Mouse (Mus musculus) testis, adult 2 months (tissue): Measurements from ENCODE around the gene Cetn2. TPM values are rescaled to one million over a fixed set of nuclear protein-coding genes. Genes with fewer than 3 reads are reported as not detected.

Experiments
- H3K27ac ChIP-seq: fragments of 200-500 bp; 2 replicates; pipeline ENCODE4 v1.5.1; 2012; ENCODE audit warnings: low read depth, low read length; ENCODE audit not compliant: control insufficient read depth, insufficient read depth
- H3K27me3 ChIP-seq: fragments of 200-500 bp; 2 replicates; pipeline ENCODE4 v1.6.1; 2012; ENCODE audit warnings: mild to moderate bottlenecking, low read length, moderate library complexity; ENCODE audit not compliant: control insufficient read depth, insufficient read depth
- H3K36me3 ChIP-seq: fragments of 200-500 bp; 2 replicates; pipeline ENCODE4 v1.6.1; 2012; ENCODE audit warnings: mild to moderate bottlenecking, low read length; ENCODE audit not compliant: control insufficient read depth, insufficient read depth
- H3K4me1 ChIP-seq: fragments of 200-500 bp; 2 replicates; pipeline ENCODE4 v1.6.1; 2012; ENCODE audit warnings: low read length; ENCODE audit not compliant: control insufficient read depth, insufficient read depth
- H3K4me3 ChIP-seq: fragments of 200-500 bp; 2 replicates; pipeline ENCODE4 v1.5.1; 2012; ENCODE audit warnings: low read depth, mild to moderate bottlenecking, low read length, moderate library complexity, mixed read lengths; ENCODE audit not compliant: control insufficient read depth
- CTCF ChIP-seq: fragments of 200-500 bp; IDR thresholded peaks from 2 replicates; pipeline ENCODE4 v1.5.1; 2012; ENCODE audit warnings: low read depth, mild to moderate bottlenecking, inconsistent platforms, low read length, moderate library complexity; ENCODE audit not compliant: control insufficient read depth, insufficient read depth, insufficient replicate concordance
- POLR2A ChIP-seq: fragments of 200-500 bp; IDR thresholded peaks from 2 replicates; pipeline ENCODE4 v1.6.1; 2012; ENCODE audit warnings: low read depth, mild to moderate bottlenecking, inconsistent platforms, low read length, moderate library complexity; ENCODE audit not compliant: control insufficient read depth
- polyA plus RNA-seq: library from polyadenylated mRNA; depleted of rRNA; stranded (reverse); fragments of >200 nt; gene quantifications from 2 replicates; pipeline ENCODE4 v1.2.3, GENCODE M21; 2012; rRNA removed

Gene Cetn2
- 1.9 and 2.8 TPM in 2 replicates for polyA plus RNA-seq

- peak within 1 kb of the TSS; percentile 92 for H3K27ac ChIP-seq
- no peak for TF ChIP-seq CTCF
- peak; percentile 33 for TF ChIP-seq POLR2A
- H3K36me3 ChIP-seq, result no peaks in the 10 kb centered on the region
- H3K27me3 ChIP-seq, result no peaks in the 10 kb centered on the region
- peak within 1 kb of the TSS; percentile 81 for H3K4me3 ChIP-seq
- H3K4me1 ChIP-seq, result no peaks in the 10 kb centered on the region
These were observed at the start of gene Cetn2, which contains the start of gene Nsdhl for GRCm38 (mm10) chrX:72917884-72918681. Gene Cetn2 (minus strand): TSS chrX:72918411. Gene Nsdhl (plus strand): TSS chrX:72918557.

- no peaks in the 10 kb centered on the region for H3K36me3 ChIP-seq
- H3K27me3 ChIP-seq, result no peaks in the 10 kb centered on the region
- H3K27ac ChIP-seq, result no peak overlapping the region
- no peak overlapping the region for H3K4me3 ChIP-seq
- no peaks in the 10 kb centered on the region for H3K4me1 ChIP-seq
- TF ChIP-seq CTCF, result no peak
- TF ChIP-seq POLR2A, result no peak
These were observed 44.5 kb upstream of the Cetn2 start for GRCm38 (mm10) chrX:72962743-72963142.

GRCm38 (mm10) chrX:72961511-72961910, 43.3 kb upstream of the Cetn2 start:
- Histone ChIP-seq H3K4me3 (no peak overlapping the region), H3K4me1 (no peaks in the 10 kb centered on the region), H3K36me3 (no peaks in the 10 kb centered on the region), H3K27ac (no peak overlapping the region), H3K27me3 (no peaks in the 10 kb centered on the region)
- no peak for TF ChIP-seq CTCF
- no peak for TF ChIP-seq POLR2A

GRCm38 (mm10) chrX:72960431-72960830, 42.2 kb upstream of the Cetn2 start:
- no peak for TF ChIP-seq CTCF
- no peak for TF ChIP-seq POLR2A
- Histone ChIP-seq H3K36me3 (no peaks in the 10 kb centered on the region), H3K4me3 (no peak overlapping the region), H3K27me3 (no peaks in the 10 kb centered on the region), H3K27ac (no peak overlapping the region), H3K4me1 (no peaks in the 10 kb centered on the region)

- Histone ChIP-seq H3K4me1 (no peaks in the 10 kb centered on the region), H3K4me3 (no peak overlapping the region), H3K27ac (no peak overlapping the region), H3K36me3 (no peaks in the 10 kb centered on the region), H3K27me3 (no peaks in the 10 kb centered on the region)
- no peak for TF ChIP-seq POLR2A
- no peak for TF ChIP-seq CTCF
These were observed 38.3 kb upstream of the Cetn2 start for GRCm38 (mm10) chrX:72956486-72956885.

GRCm38 (mm10) chrX:72953464-72953863, 35.3 kb upstream of the Cetn2 start:
- H3K4me1 ChIP-seq, result no peaks in the 10 kb centered on the region
- no peak overlapping the region for H3K27ac ChIP-seq
- H3K36me3 ChIP-seq, result no peaks in the 10 kb centered on the region
- no peak for TF ChIP-seq POLR2A
- TF ChIP-seq CTCF, result no peak
- H3K4me3 ChIP-seq, result no peak overlapping the region
- H3K27me3 ChIP-seq, result no peaks in the 10 kb centered on the region

- no peak overlapping the region for H3K27ac ChIP-seq
- H3K4me3 ChIP-seq, result no peak overlapping the region
- no peaks in the 10 kb centered on the region for H3K27me3 ChIP-seq
- TF ChIP-seq CTCF, result no peak
- TF ChIP-seq POLR2A, result no peak
- H3K4me1 ChIP-seq, result no peaks in the 10 kb centered on the region
- no peaks in the 10 kb centered on the region for H3K36me3 ChIP-seq
These were observed 3.2 kb upstream of the Cetn2 start for GRCm38 (mm10) chrX:72921391-72921790.
